Mouse (Mus musculus) cortical plate, adult 2 months (tissue): ENCODE measurements around the gene Hba-a2. TPM values are rescaled to one million over a fixed set of nuclear protein-coding genes. Genes with fewer than 3 reads are reported as not detected.

Source experiments
- H3K27ac ChIP-seq: fragments of 200-500 bp; 2 replicates; pipeline ENCODE4 v1.5.1; 2012; ENCODE audit warnings: low read length, control low read depth, inconsistent platforms; ENCODE audit not compliant: insufficient read depth
- H3K4me1 ChIP-seq: fragments of 200-500 bp; 2 replicates; pipeline ENCODE4 v1.6.1; 2011; ENCODE audit warnings: low read length; ENCODE audit not compliant: control insufficient read depth, insufficient read depth
- H3K4me3 ChIP-seq: fragments of 200-500 bp; 2 replicates; pipeline ENCODE4 v1.5.1; 2011; ENCODE audit warnings: mild to moderate bottlenecking, low read length, control low read depth; ENCODE audit not compliant: insufficient read depth
- CTCF ChIP-seq: fragments of 200-500 bp; IDR thresholded peaks from 2 replicates; pipeline ENCODE4 v1.5.1; 2011; ENCODE audit warnings: mild to moderate bottlenecking, control low read depth, low read length; ENCODE audit not compliant: insufficient read depth; ENCODE audit errors: extremely low read depth
- POLR2A ChIP-seq: fragments of 200-500 bp; IDR thresholded peaks from 2 replicates; pipeline ENCODE4 v1.6.1; 2011; ENCODE audit warnings: mild to moderate bottlenecking, low read length, control low read depth; ENCODE audit not compliant: insufficient read depth; ENCODE audit errors: extremely low read depth
- polyA plus RNA-seq: library from polyadenylated mRNA; depleted of rRNA; stranded (reverse); fragments of >200 nt; gene quantifications from 2 replicates; pipeline ENCODE4 v1.2.3, GENCODE M21; 2012; rRNA removed

Hba-a2 gene
- polyA plus RNA-seq, 1 experiment: 531 TPM

DNA sequence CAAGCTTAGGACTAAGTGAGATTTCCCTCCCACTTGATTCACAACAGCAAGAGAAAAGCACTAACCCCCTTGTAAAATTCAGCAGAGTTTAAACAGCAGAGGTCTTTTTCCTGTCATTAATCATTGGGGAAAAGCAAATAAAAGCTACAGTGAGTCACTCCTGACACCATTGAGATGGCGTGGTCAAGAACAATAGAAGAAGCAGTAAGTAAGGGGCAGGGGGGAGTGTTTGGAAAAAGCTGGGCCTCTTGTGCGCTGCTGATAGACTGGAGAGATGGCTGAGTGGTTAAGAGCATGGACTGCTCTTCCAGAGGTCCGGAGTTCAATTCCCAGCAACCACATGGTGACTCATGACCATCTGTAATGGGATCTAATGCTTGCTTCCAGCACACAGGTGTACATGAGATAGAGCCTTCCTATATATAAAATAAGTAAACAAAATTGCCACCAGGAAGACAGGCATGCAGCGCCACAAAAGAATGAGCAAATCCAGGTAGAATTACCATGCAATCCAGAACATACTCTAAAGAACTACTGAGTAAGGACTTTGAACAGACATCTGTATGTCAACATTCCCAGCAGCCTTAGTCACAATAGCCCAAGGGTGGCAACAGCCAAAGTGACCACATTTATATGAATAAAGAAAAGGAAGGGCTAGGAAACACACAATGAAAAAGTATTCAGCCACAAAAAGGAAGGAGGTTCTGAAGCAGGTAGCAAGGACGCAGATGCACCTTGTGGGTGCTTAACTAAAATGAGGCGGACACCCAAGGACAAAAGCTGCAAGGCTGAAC, 49.4 kb downstream of the Hba-a2 start:
- Histone ChIP-seq H3K4me3 (no peak overlapping the region), H3K4me1 (peaks cover 2% of the 10 kb centered on the region), H3K27ac (no peak overlapping the region)
- no peak for TF ChIP-seq POLR2A
- no peak for TF ChIP-seq CTCF

Other genes starting within 250 kb of the Hba-a2 start
- gene Il9r, start 96.2 kb upstream of the Hba-a2 start, polyA plus RNA-seq: 0.06 and 0.15 TPM in 2 replicates
- 51.8 and 57.0 TPM in 2 replicates for gene Snrnp25, start 91.1 kb upstream of the Hba-a2 start, polyA plus RNA-seq
- gene Rhbdf1, start 74.2 kb upstream of the Hba-a2 start, polyA plus RNA-seq: 25.6 and 26.9 TPM in 2 replicates
- 14.2 and 15.4 TPM in 2 replicates for gene Mpg, start 70.0 kb upstream of the Hba-a2 start, polyA plus RNA-seq
- gene Nprl3, start 28.8 kb upstream of the Hba-a2 start, polyA plus RNA-seq: 78.7 and 80.9 TPM in 2 replicates
- gene Hba-x, start 20.1 kb upstream of the Hba-a2 start, polyA plus RNA-seq: 0.15 and 0.21 TPM in 2 replicates
- gene Hba-a1, start 13.0 kb upstream of the Hba-a2 start, polyA plus RNA-seq: 139 and 197 TPM in 2 replicates
- gene Hbq1b, start 9.5 kb upstream of the Hba-a2 start, polyA plus RNA-seq: 1.9 and 2.1 TPM in 2 replicates
- 3.0 and 3.5 TPM in 2 replicates for gene Hbq1a, start 3.6 kb downstream of the Hba-a2 start, polyA plus RNA-seq
- 8.6 and 8.7 TPM in 2 replicates for gene Sh3pxd2b, start 51.3 kb downstream of the Hba-a2 start, polyA plus RNA-seq
- 30.9 and 31.8 TPM in 2 replicates for gene Ubtd2, start 158.9 kb downstream of the Hba-a2 start, polyA plus RNA-seq
- gene Efcab9, start 235.6 kb downstream of the Hba-a2 start, polyA plus RNA-seq: 0.31 and 0.68 TPM in 2 replicates
- 5.7 and 6.1 TPM in 2 replicates for gene Stk10, start 236.8 kb downstream of the Hba-a2 start, polyA plus RNA-seq